Mouse (Mus musculus): ENCODE results near the gene Rasgrf1. TPM values are rescaled to one million over a fixed set of nuclear protein-coding genes. Genes with fewer than 3 reads are reported as not detected.

The Rasgrf1 gene
- polyA plus RNA-seq, 1 experiment from 2014 or later: not detected

Other genes starting within 250 kb of the Rasgrf1 start
- 58.1 to 96.9 TPM (median 87.0 TPM) in 3 replicates for gene Tmed3, start 204.8 kb upstream of the Rasgrf1 start, polyA plus RNA-seq (2018)
- gene Ankrd34c, start 171.4 kb upstream of the Rasgrf1 start, polyA plus RNA-seq (2018): not detected in 3 replicates
- gene Ctsh, start 144.2 kb downstream of the Rasgrf1 start, polyA plus RNA-seq (2018): 421 to 733 TPM (median 673 TPM) in 3 replicates
- 377 to 571 TPM (median 378 TPM) in 3 replicates for gene Morf4l1, start 204.9 kb downstream of the Rasgrf1 start, polyA plus RNA-seq (2018)

Measured in macrophage (primary cell).